Mouse (Mus musculus) liver, embryonic 14.5 days (tissue): ENCODE data around the gene Ppp4r4.

ENCODE experiments used
- CTCF ChIP-seq: IDR thresholded peaks from 2 replicates; pipeline ENCODE4 v1.5.1; 2016; ENCODE audit warnings: antibody characterized with exemption, low read depth, control low read depth
- EP300 ChIP-seq: IDR thresholded peaks from 2 replicates; pipeline ENCODE4 v1.6.1; 2016; ENCODE audit warnings: antibody characterized with exemption, low read depth

GRCm38 (mm10) chr12:103564726-103565125, 32.6 kb downstream of the Ppp4r4 start:
- TF ChIP-seq CTCF = no peak
- no peak for TF ChIP-seq EP300
